Mouse (Mus musculus) thymus, postnatal 10 days (tissue): ENCODE data around the gene Hist1h2bc.
A peak's percentile ranks its signal among the peaks of the same experiment; 100 is the strongest.

Experiments used
- DNase-seq, 2 experiments: peaks; one replicate each; pipeline ENCODE4 v3.0.0; 2021; ENCODE audit warnings: low spot score in 2 of 2

Gene Hist1h2bc

DNA sequence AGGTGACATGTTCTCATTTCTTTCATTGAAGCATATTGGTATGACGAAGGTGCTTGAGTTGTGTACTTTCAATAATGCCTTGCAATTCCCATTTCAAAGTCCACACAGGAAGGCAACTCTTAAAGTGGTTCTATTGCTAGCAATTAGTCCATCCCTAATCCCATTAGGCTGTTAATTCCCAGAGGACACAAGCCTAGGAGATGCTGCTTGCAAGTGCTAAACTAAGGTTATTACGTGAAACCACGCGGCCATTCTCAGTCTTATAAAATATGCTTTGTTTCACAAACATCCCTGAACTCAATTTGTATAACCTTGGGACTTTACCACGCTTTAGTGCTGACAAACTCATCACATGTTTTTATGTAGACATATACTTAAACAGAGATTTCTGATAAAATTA, 53.1 kb downstream of the Hist1h2bc start:
- no peak for DNase-seq

DNA sequence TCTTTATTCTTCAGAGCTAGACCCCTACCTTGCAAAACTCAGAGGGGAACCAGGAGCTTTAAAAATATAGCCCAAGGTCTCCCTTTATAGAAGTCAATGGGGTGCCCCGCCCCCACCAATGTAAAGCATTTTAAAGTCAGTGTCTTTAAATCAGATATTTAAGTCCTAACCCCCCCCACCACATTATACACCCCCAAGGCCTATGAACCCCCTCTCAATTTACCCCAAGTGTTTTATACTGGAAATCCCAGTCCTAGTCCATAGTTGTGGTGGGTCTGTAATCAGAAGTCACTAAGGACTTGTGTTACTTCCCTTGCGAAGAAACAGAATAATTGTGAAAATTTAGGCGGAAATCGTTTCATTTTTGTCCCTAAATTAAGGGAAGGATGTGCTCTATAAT, 54.0 kb downstream of the Hist1h2bc start:
- DNase-seq: peak in 1 of 2 experiments; percentile 47

- peak; percentile 95 to 97 for DNase-seq
Observed at GRCm38 (mm10) chr13:23738677-23739068, 54.7 kb downstream of the Hist1h2bc start, which contains the start of gene Hist1h1c. Hist1h1c (plus strand) TSS chr13:23738808.

GRCm38 (mm10) chr13:23739069-23739921, 55.3 kb downstream of the Hist1h2bc start:
- peak; percentile 87 to 90 for DNase-seq

GRCm38 (mm10) chr13:23739922-23740252, 55.9 kb downstream of the Hist1h2bc start:
- DNase-seq: no peak

- DNase-seq: no peak
Observed at GRCm38 (mm10) chr13:23740256-23740840, 56.3 kb downstream of the Hist1h2bc start.

- no peak for DNase-seq
Observed at GRCm38 (mm10) chr13:23740910-23741309, 56.9 kb downstream of the Hist1h2bc start.

DNA sequence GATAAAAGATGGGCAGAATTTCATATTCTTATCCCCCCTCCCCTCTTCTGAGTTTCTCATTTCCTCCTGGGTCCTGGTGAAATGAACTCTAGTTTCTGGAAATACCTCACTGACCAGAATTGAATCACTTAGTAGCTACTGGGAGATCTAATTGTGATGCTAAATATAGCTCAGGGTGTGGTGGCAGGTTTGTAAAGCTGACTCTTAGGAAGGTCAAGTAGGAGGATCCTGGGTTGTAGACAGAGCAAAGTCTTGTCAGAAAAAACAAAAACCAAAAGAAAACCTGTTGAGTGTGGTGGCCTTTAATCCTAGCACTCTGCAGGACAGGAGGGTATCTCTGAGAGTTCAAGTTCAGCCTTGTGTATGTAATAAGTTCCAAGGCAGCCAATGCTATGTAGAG, 58.0 kb downstream of the Hist1h2bc start:
- no peak for DNase-seq
